Mouse (Mus musculus): ENCODE data around the gene Maml3.

The Maml3 gene

GRCm38 (mm10) chr3:51702701-51703286, 402.1 kb downstream of the Maml3 start:
- DNase-seq (ENCODE audit: low spot score) = no peak

DNA sequence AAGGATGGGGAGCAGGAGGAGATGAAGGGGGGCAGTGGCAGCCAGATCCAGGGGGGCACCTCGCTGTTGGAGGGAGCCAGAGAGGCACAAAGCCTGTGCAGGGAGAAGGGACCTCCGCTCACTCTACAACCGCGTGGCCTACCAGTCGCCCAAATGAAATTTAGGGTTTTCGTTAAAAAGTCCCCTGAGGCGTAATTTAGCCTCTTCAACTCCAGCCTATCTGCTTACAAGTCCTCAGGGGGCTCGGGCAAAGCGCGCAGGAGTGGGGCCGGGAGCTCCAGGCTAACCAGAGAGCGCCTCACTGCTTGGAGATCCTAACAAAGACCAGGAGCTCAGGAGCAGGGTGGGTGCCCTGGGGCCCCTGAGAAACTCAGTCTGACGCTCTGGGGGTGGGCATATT, 402.9 kb downstream of the Maml3 start:
- DNase-seq (ENCODE audit: low spot score) = peak; percentile 20

- peak; percentile 59 for DNase-seq (ENCODE audit: low spot score)
Measured at GRCm38 (mm10) chr3:51701281-51701751, 403.6 kb downstream of the Maml3 start.

- DNase-seq (ENCODE audit: low spot score) = peak; percentile 23
Measured at GRCm38 (mm10) chr3:51700731-51701280, 404.1 kb downstream of the Maml3 start.

DNA sequence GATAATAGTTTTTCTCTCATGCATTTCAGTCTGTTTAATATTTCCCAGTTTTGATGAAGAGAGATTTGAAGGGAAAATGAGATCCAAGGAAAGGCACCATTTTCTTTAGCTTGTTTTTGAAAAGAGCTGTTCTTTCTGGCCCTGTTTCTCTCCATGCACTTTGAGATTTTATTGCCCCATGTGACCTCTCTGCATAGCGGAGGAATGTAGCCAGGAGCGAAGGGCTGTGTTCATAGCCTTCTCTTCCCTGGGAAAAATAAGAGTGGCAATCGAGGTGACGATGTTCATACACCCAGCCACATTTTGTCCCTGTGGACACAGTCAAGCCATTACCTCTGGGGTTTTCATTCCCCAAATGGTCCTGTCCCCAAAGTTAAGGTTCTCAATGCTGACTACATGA, 404.8 kb downstream of the Maml3 start:
- DNase-seq (ENCODE audit: low spot score) = no peak

DNA sequence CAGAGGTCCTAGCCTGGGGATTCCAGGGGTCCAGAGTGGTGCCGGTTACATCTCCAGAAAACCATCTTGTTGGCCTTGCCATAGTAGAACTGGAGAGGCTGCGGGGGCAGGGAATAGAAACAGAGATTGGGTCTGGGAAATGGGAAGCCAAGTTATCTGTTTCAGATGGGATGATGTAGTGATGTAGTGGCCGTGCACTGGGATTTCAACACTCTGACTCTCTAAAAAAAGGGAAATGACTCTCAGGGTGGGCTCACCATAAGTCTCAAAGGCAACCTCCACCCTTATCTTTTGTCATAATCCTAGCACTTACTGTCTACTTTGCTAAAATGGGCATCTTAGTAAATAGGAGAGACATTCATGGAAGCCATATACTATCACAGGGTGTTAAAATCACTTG, 406.9 kb downstream of the Maml3 start:
- DNase-seq (ENCODE audit: low spot score) = no peak

- DNase-seq (ENCODE audit: low spot score) = no peak
Measured at GRCm38 (mm10) chr3:51695713-51696112, 409.2 kb downstream of the Maml3 start.

DNA sequence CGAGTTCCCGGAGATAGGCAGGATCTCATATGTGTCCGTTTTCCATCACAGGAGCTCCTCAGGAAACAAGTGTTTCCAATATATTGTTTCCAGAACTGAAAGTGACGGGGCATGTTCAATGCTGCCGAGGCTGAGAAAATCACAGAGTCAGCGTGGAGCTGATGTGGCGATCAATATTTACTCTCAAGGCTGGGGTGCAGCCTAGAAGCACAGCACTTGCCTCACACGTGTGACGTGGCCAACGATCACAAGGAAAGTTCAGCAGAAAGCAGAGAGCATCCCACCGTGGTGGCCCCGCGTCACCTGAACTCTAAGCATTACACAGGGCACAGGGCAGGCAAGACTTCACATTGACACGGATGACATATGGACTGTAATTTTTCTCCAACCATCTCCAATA, 410.3 kb downstream of the Maml3 start:
- DNase-seq (ENCODE audit: low spot score) = no peak

GRCm38 (mm10) chr3:51693196-51693595, 411.7 kb downstream of the Maml3 start:
- DNase-seq (ENCODE audit: low spot score) = no peak

GRCm38 (mm10) chr3:51688725-51689124, 416.2 kb downstream of the Maml3 start:
- no peak for DNase-seq (ENCODE audit: low spot score)

DNA sequence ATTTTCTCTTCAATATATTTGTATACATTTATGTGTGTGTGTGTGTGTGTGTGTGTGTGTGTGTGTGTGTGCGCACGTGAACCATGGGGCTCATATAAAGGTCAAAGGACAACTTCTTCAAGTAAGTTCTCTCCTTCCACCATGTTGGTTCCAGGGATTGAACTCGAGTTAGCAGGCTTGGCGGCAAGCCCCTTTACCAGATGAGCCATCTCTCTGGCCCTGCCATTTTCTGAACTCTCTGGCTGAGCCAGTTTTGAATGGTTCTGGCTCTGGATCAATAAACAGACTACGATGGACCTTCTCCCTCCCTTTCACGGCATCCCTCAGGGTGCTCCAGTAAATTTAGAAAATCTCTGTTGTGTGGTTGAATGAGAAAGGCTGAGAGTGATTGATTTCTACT, 418.1 kb downstream of the Maml3 start:
- no peak for DNase-seq (ENCODE audit: low spot score)

GRCm38 (mm10) chr3:51686316-51686715, 418.6 kb downstream of the Maml3 start:
- DNase-seq (ENCODE audit: low spot score) = no peak

DNA sequence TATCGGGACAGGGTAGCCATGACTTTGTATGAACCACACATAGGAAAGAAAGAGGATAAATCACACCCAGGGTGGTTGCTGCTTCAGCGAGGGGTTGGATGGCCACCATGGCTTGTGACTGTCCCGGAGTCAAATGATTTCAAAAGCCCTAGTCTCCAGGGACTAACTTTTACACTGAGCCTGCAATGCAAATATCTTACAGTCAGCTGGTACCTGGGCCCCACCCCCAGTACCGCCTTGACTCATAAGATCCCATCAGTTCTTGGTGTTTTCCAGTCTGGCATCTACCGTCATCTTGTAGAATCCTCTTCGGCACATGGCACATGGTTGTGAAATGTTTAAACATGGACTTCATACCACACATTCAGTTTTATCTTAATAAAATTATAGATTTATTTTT, 419.3 kb downstream of the Maml3 start:
- DNase-seq (ENCODE audit: low spot score) = no peak

GRCm38 (mm10) chr3:51674963-51675362, 429.9 kb downstream of the Maml3 start:
- DNase-seq (ENCODE audit: low spot score) = no peak

DNA sequence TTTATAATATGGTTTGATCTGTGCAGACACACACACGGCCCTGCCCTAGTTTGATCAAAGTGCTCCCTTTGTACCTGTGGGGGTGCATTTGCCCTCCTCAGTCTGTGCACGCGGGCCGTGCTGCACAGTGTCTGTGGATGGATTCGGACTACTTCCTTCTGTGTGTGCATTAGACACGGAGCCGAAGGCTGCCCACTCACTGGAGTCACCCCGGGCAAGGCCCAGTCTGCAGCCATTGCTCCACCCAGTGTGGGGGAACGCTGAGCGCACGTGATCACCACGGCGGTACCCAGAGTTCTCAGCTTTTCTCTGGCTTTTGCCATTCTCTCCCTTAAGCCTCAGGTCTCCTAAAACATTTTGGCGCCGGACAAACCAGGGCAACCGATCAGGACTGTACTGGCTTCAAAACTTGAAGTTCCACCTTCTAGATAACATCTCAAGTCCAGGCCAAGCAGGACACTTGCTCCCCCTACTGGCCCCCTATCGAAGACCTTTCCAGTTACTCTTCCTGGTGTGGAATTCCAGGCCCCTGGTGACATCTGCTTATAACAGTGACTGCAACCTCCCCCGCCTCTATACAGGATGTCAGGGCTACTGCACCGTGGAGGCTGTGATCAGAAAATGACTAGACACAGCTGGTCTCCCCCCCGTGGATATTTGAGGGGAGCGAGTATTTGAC, 431.3 kb downstream of the Maml3 start:
- peak; percentile 60 for DNase-seq (ENCODE audit: low spot score)

GRCm38 (mm10) chr3:51672631-51673030, 432.2 kb downstream of the Maml3 start:
- no peak for DNase-seq (ENCODE audit: low spot score)

DNA sequence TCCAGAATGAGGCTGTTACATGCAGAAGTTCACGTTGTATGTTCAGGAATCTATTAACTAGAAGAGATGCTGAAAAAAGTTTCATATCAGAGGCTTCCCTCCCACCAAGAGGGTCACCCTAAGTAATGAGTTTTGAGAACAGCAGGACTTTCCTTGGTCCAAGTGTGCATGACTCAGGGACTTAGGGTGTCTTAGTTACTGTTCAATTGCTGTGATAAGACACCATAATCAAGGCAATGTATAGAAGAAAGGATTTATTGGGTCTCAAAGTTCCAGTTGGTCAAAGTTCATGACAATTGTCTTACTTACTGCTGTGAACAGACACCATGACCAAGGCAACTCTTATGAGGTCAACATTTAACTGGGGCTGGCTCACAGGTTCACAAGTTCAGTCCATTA, 433.8 kb downstream of the Maml3 start:
- DNase-seq (ENCODE audit: low spot score) = no peak

- DNase-seq (ENCODE audit: low spot score) = no peak
Measured at GRCm38 (mm10) chr3:51670414-51671070, 434.3 kb downstream of the Maml3 start.

- DNase-seq (ENCODE audit: low spot score) = no peak
Measured at GRCm38 (mm10) chr3:51668607-51669006, 436.3 kb downstream of the Maml3 start.

GRCm38 (mm10) chr3:51662557-51662956, 442.3 kb downstream of the Maml3 start:
- DNase-seq (ENCODE audit: low spot score) = no peak

DNA sequence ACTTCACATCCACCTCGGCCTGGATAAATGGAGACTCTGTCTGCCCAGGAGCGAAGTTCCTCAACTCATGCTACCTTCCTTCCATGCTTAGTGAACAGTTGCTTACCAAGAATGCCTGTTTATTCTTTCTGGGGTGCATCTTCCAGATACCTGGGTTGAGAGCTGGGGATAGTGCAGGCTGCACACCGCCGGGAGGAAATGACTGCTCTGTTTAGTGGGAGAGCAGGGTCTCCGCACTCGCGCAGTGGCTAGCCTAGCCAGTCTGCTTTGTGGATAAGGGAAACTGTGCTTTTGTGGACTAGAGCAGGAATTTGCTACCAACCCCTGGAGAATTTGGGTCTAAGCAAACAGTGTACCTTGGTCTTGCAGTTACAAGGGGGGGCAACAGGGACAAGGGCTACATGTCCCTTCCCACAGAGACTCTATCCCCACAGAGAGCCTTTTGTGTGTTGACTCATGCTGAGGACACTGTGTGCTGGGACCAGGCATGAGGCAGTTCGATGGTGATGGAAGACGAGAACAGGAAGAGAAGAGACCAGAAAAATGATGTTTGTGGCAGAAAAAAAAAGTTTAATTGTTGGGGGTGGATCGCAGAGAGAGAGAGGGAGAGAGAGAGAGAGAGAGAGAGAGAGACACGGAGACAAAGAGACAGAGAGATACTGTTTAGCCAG, 442.9 kb downstream of the Maml3 start:
- no peak for DNase-seq (ENCODE audit: low spot score)

DNA sequence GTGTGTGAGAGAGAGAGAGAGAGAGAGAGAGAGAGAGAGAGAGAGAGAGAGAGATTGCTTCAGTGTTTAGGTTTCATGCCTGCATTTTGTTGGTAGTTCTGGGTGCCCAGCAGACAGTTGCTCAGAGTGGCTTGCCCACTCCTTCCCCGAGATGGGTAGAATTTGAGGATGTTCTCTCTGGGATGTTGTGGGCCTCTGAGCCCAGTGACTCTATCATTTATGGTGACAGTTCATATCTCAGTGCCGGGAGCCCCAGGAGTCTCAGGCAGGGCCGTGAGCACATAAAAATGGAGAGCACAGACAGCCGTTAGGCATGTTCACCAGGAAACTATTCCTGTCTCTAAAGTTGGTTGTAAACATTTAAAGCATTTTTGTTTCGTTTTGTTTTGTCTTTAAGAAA, 443.5 kb downstream of the Maml3 start:
- no peak for DNase-seq (ENCODE audit: low spot score)

Data from layer of hippocampus, adult 11-12 months (tissue).